Mouse (Mus musculus) liver, postnatal 0 days (tissue): ENCODE measurements around the gene Zscan26. TPM values are rescaled to one million over a fixed set of nuclear protein-coding genes. Genes with fewer than 3 reads are reported as not detected.

Source experiments
- ATAC-seq: fragments of 200-750 bp; cut with Nextera tagmentation; 2 replicates; pipeline ENCODE4 v1.8.0; 2017; ENCODE audit warnings: mild to moderate bottlenecking, moderate library complexity
- DNase-seq: peaks from one replicate; pipeline ENCODE4 v3.0.0-alpha.2; 2016
- H3K27ac ChIP-seq: fragments of 300-500 bp; sonication (generic); 2 replicates; pipeline ENCODE4 v1.5.1; 2014; ENCODE audit warnings: antibody characterized with exemption, moderate library complexity, mild to moderate bottlenecking, low read depth
- H3K27me3 ChIP-seq: fragments of 300-500 bp; sonication (generic); 2 replicates; pipeline ENCODE4 v1.6.1; 2014; ENCODE audit warnings: low read length, control low read depth, mixed read lengths; ENCODE audit not compliant: insufficient read depth
- H3K36me3 ChIP-seq: fragments of 300-500 bp; sonication (generic); replicated peaks from 2 replicates; pipeline ENCODE4 v1.6.1; 2014; ENCODE audit warnings: mild to moderate bottlenecking, control low read depth, low read length, moderate library complexity, mixed read lengths; ENCODE audit not compliant: insufficient read depth
- H3K4me1 ChIP-seq: fragments of 300-500 bp; sonication (generic); 2 replicates; pipeline ENCODE4 v1.6.1; 2014; ENCODE audit warnings: antibody characterized with exemption, mild to moderate bottlenecking, control low read depth; ENCODE audit not compliant: insufficient read depth
- H3K4me2 ChIP-seq: fragments of 300-500 bp; sonication (generic); 2 replicates; pipeline ENCODE4 v1.6.1; 2014; ENCODE audit warnings: low read depth, mild to moderate bottlenecking, low read length, moderate library complexity, mixed read lengths
- H3K4me3 ChIP-seq: fragments of 300-500 bp; sonication (generic); 2 replicates; pipeline ENCODE4 v1.5.1; 2014; ENCODE audit warnings: low read depth, low read length
- H3K9ac ChIP-seq: fragments of 300-500 bp; sonication (generic); replicated peaks from 2 replicates; pipeline ENCODE4 v1.6.1; 2014; ENCODE audit warnings: mild to moderate bottlenecking, moderate library complexity
- H3K9me3 ChIP-seq: fragments of 300-500 bp; sonication (generic); 2 replicates; pipeline ENCODE4 v1.6.1; 2016; ENCODE audit warnings: mild to moderate bottlenecking, control low read depth, low read length, mixed read lengths
- CTCF ChIP-seq: sonication (generic); IDR thresholded peaks from 2 replicates; pipeline ENCODE4 v1.5.1; 2016; ENCODE audit warnings: antibody characterized with exemption, low read depth
- EP300 ChIP-seq: IDR thresholded peaks from 2 replicates; pipeline ENCODE4 v1.6.1; 2016; ENCODE audit warnings: antibody characterized with exemption, low read depth, mild to moderate bottlenecking
- WGBS: fragments of 180-500 bp; shearing (Covaris S2); extraction: QIAGEN DNeasy Blood & Tissue Kit; methylation state at CpG from one replicate; pipeline ENCODE4 v1.1.7; 2014; ENCODE audit not compliant: insufficient replicate concordance; 5-methylcytosine and 5-hydroxymethylcytosine counted together
- polyA plus RNA-seq: library from polyadenylated mRNA; unstranded; fragments of >200 nt; fragmentation: Nextera tagmentation; extraction: Ambion mirVana; gene quantifications from 2 replicates; pipeline ENCODE4 v1.2.1, GENCODE M21; 2015

Zscan26 gene
- polyA plus RNA-seq, 1 experiment from 2014 or later: 15.2 TPM

- H3K4me3 ChIP-seq: no peak overlapping the region
- DNase-seq (no peak), ATAC-seq (no peak)
- H3K36me3 ChIP-seq: no peaks in the 10 kb centered on the region
- peaks cover 6% of the 10 kb centered on the region; the same call in 1 of the 2 replicates for H3K4me1 ChIP-seq
- H3K9ac ChIP-seq: no peak overlapping the region
- H3K27me3 ChIP-seq: no peaks in the 10 kb centered on the region
- H3K9me3 ChIP-seq: no peaks in the 10 kb centered on the region
- no peak overlapping the region for H3K4me2 ChIP-seq
- no peak overlapping the region for H3K27ac ChIP-seq
- TF ChIP-seq CTCF (no peak), EP300 (no peak)
- 66% methylated on average over 4 of the region's 4 CpGs for WGBS
Measured at GRCm38 (mm10) chr13:21435476-21435875, 18.1 kb downstream of the Zscan26 start.

- no peak for ATAC-seq
- no peak for DNase-seq
- Histone ChIP-seq H3K4me2 (no peak overlapping the region), H3K4me1 (no peaks in the 10 kb centered on the region), H3K9me3 (no peaks in the 10 kb centered on the region), H3K36me3 (no peaks in the 10 kb centered on the region), H3K27ac (no peak overlapping the region), H3K9ac (no peak overlapping the region), H3K4me3 (no peak overlapping the region), H3K27me3 (no peaks in the 10 kb centered on the region)
- TF ChIP-seq EP300 (no peak), CTCF (no peak)
- 87% methylated on average over 1 of the region's 1 CpGs for WGBS
Measured at GRCm38 (mm10) chr13:21427631-21428030, 25.9 kb downstream of the Zscan26 start.

DNA sequence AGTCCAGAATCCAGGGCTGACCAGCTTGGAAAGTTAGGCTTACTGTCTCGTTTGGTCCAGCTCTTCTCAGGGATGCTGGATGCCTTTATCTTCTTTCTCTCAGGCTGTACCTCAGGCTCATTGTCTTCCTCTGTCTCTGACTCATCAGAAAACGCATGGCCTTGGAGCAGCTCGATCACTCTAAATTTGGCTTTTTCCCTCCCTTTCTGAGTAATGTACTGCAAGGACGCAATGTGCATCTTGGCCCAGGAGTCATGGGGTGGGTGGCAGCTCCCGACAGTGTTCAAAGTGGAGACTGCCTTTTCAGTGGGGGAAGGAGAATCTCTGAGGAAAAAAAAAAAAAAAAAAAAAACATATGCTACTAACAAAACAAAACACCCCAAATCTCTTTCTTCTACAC, 30.2 kb downstream of the Zscan26 start:
- Histone ChIP-seq H3K36me3 (no peaks in the 10 kb centered on the region), H3K9ac (no peak overlapping the region), H3K4me1 (peaks cover 6% of the 10 kb centered on the region; the same call in 1 of the 2 replicates), H3K4me2 (no peak overlapping the region), H3K27ac (no peak overlapping the region), H3K9me3 (no peaks in the 10 kb centered on the region), H3K27me3 (no peaks in the 10 kb centered on the region), H3K4me3 (no peak overlapping the region)
- DNase-seq (no peak), ATAC-seq (no peak)
- TF ChIP-seq EP300 (no peak), CTCF (no peak)
- 62% methylated on average over 5 of the region's 5 CpGs for WGBS

DNA sequence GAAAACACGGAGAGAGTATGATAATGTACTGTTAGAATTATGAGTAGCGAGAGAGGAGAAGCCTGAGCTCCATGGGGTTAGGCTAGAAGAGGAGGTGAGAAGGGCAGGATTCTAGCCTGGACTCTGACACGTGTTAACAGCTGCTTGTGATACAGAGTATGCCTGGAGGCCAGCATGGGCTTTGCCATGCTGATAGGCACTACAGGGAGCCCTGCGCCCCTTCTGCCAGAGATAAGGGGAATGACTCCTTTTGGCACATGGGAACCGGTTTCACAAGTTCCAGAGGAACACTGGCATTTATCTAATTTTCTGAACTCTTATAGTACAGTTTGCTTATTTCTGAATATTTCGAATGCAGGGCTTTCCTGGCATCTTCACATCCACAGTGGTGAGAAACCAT, 34.7 kb downstream of the Zscan26 start:
- H3K9ac ChIP-seq: no peak overlapping the region
- peak overlapping the region; percentile 65 for H3K27ac ChIP-seq

GRCm38 (mm10) chr13:21417298-21418010, 36.1 kb downstream of the Zscan26 start:
- H3K27ac ChIP-seq: no peak overlapping the region
- H3K4me1 ChIP-seq: peaks cover 25% of the 10 kb centered on the region; the same call in 1 of the 2 replicates
- H3K9ac ChIP-seq: no peak overlapping the region
- DNase-seq: no peak
- H3K4me2 ChIP-seq: no peak overlapping the region
- no peaks in the 10 kb centered on the region for H3K27me3 ChIP-seq
- ATAC-seq: no peak
- no peak overlapping the region for H3K4me3 ChIP-seq
- TF ChIP-seq EP300 (no peak), CTCF (no peak)
- H3K36me3 ChIP-seq: no peaks in the 10 kb centered on the region
- WGBS: 78% methylated on average over 6 of the region's 6 CpGs
- no peaks in the 10 kb centered on the region for H3K9me3 ChIP-seq

More for the DNA sequence above, 34.7 kb downstream of the Zscan26 start:
- Histone ChIP-seq H3K9me3 (no peaks in the 10 kb centered on the region), H3K4me3 (no peak overlapping the region), H3K4me2 (peak overlapping the region; percentile 30; the same call in 1 of the 2 replicates), H3K27me3 (no peaks in the 10 kb centered on the region), H3K4me1 (peaks cover 22% of the 10 kb centered on the region; the same call in 1 of the 2 replicates), H3K36me3 (no peaks in the 10 kb centered on the region)
- ATAC-seq (peak; percentile 95), DNase-seq (peak; percentile 53)
- WGBS: 39% methylated on average over 6 of the region's 6 CpGs
- TF ChIP-seq EP300 (peak; percentile 91), CTCF (no peak)

GRCm38 (mm10) chr13:21415750-21416149, 37.8 kb downstream of the Zscan26 start:
- Histone ChIP-seq H3K27ac (peak overlapping the region; percentile 82; the same call in 1 of the 2 replicates), H3K4me3 (no peak overlapping the region), H3K4me2 (no peak overlapping the region), H3K4me1 (peaks cover 25% of the 10 kb centered on the region; the same call in 1 of the 2 replicates), H3K36me3 (no peaks in the 10 kb centered on the region), H3K27me3 (no peaks in the 10 kb centered on the region), H3K9me3 (no peaks in the 10 kb centered on the region), H3K9ac (no peak overlapping the region)
- TF ChIP-seq EP300 (no peak), CTCF (no peak)
- no peak for ATAC-seq
- DNase-seq: no peak
- WGBS: 74% methylated on average over 2 of the region's 2 CpGs
